Mouse (Mus musculus) myocyte (in vitro differentiated cells): ENCODE results near the gene Mthfd1.

Experiments used
- CEBPB ChIP-seq: IDR thresholded peaks from 2 replicates; pipeline ENCODE4 v1.6.1; 2011; ENCODE audit warnings: mild to moderate bottlenecking, moderate library complexity; ENCODE audit not compliant: poor library complexity, insufficient read depth, severe bottlenecking
- MAX ChIP-seq: IDR thresholded peaks from one replicate; pipeline ENCODE4 v1.6.1; 2011; ENCODE audit warnings: low read depth, mild to moderate bottlenecking, control low read depth
- MYOD1 ChIP-seq, 3 experiments: IDR thresholded peaks; one replicate each; pipeline ENCODE4 v1.6.1; 2011; ENCODE audit warnings: control low read depth in 2 of 3, low read depth in 2 of 3, mild to moderate bottlenecking in 2 of 3, moderate library complexity in 1 of 3; ENCODE audit not compliant: insufficient read length in 2 of 3, control insufficient read depth in 1 of 3
- POLR2A ChIP-seq: IDR thresholded peaks from one replicate; pipeline ENCODE4 v1.6.1; 2011; ENCODE audit warnings: low read depth, mild to moderate bottlenecking, control low read depth, moderate library complexity; ENCODE audit not compliant: insufficient read length
- USF1 ChIP-seq: IDR thresholded peaks from one replicate; pipeline ENCODE4 v1.6.1; 2011; ENCODE audit warnings: low read depth, mild to moderate bottlenecking, control low read depth, moderate library complexity

GRCm38 (mm10) chr12:76289428-76289827, 34.3 kb downstream of the Mthfd1 start:
- TF ChIP-seq CEBPB: no peak
- TF ChIP-seq MAX: no peak
- no peak for TF ChIP-seq MYOD1 (IDR thresholded peaks at IDR 0.05; ENCODE audit: control insufficient read depth in 1 of 3, insufficient read length in 2 of 3, low read depth in 2 of 3)
- TF ChIP-seq POLR2A: no peak
- no peak for TF ChIP-seq USF1
